Mouse (Mus musculus) testis, adult 2 months (tissue): ENCODE results near the gene Yaf2.

Source experiments
- CTCF ChIP-seq: fragments of 200-500 bp; IDR thresholded peaks from 2 replicates; pipeline ENCODE4 v1.5.1; 2012; ENCODE audit warnings: low read depth, mild to moderate bottlenecking, inconsistent platforms, low read length, moderate library complexity; ENCODE audit not compliant: control insufficient read depth, insufficient read depth, insufficient replicate concordance
- POLR2A ChIP-seq: fragments of 200-500 bp; IDR thresholded peaks from 2 replicates; pipeline ENCODE4 v1.6.1; 2012; ENCODE audit warnings: low read depth, mild to moderate bottlenecking, inconsistent platforms, low read length, moderate library complexity; ENCODE audit not compliant: control insufficient read depth

DNA sequence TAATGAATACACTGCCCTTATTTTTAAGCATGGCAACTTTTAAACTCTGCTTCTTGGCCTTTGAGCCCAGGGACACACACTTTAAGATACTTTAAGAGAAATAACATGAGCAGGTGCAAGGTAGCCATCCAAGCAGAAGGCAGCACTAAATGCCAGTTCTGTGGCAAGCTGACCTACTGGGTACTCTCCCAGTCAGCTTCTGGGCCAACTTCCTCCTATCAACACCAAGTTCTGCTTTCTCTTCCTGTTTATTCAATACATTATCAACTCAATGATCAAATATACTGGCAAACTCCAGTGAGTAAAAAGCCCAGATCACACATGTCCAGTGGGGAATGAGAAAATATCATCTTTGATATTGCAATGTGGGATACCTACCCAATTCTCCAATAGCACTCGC lies 68.7 kb downstream of the Yaf2 start:
- TF ChIP-seq CTCF (no peak), POLR2A (no peak)
